Mouse (Mus musculus): ENCODE data around the gene Hcn2.

Gene Hcn2

GRCm38 (mm10) chr10:79773208-79773607 is 56.8 kb downstream of the Hcn2 start:
- DNase-seq (ENCODE audit: low read depth, low spot score), result no peak

- no peak for DNase-seq (ENCODE audit: low read depth, low spot score)
Observed at GRCm38 (mm10) chr10:79774486-79775279, 58.2 kb downstream of the Hcn2 start.

GRCm38 (mm10) chr10:79777103-79777531 is 60.7 kb downstream of the Hcn2 start, which contains the start of gene Fstl3:
Gene Fstl3 (plus strand): TSS chr10:79777272.
- no peak for DNase-seq (ENCODE audit: low read depth, low spot score)

GRCm38 (mm10) chr10:79778006-79778405 is 61.6 kb downstream of the Hcn2 start:
- no peak for DNase-seq (ENCODE audit: low read depth, low spot score)

GRCm38 (mm10) chr10:79779193-79779592 is 62.8 kb downstream of the Hcn2 start:
- DNase-seq (ENCODE audit: low read depth, low spot score), result no peak

GRCm38 (mm10) chr10:79779784-79780663 is 63.6 kb downstream of the Hcn2 start:
- peak; percentile 79 for DNase-seq (ENCODE audit: low read depth, low spot score)

- DNase-seq (ENCODE audit: low read depth, low spot score), result no peak
Observed at GRCm38 (mm10) chr10:79780664-79781015, 64.2 kb downstream of the Hcn2 start.

- DNase-seq (ENCODE audit: low read depth, low spot score), result no peak
Observed at GRCm38 (mm10) chr10:79781139-79781538, 64.7 kb downstream of the Hcn2 start.

GRCm38 (mm10) chr10:79781956-79782355 is 65.5 kb downstream of the Hcn2 start:
- DNase-seq (ENCODE audit: low read depth, low spot score), result no peak

- no peak for DNase-seq (ENCODE audit: low read depth, low spot score)
Observed at GRCm38 (mm10) chr10:79783050-79783449, 66.6 kb downstream of the Hcn2 start.

GRCm38 (mm10) chr10:79783920-79784800 is 67.7 kb downstream of the Hcn2 start:
- no peak for DNase-seq (ENCODE audit: low read depth, low spot score)

Data from c-Kit-negative CD71-positive TER-119-positive erythroid progenitor cells, embryonic 14.5 days (primary cell).